Mouse (Mus musculus) retina, adult 2 months (tissue): ENCODE measurements at regions not wholly inside any gene's neighbourhood (a gene's known extent, or its start where the extent isn't known, plus 50 kb on each side); places are given as distances from the start of the nearest gene placed in this dataset.
"Not testable (repeated sequence)": the region's sequence is repeated elsewhere in the genome, so short reads cannot be mapped to it uniquely, and the experiment has no call there.

Source experiments
- DNase-seq: peaks from one replicate; pipeline ENCODE4 v3.0.0-alpha.2; 2012; ENCODE audit warnings: low read depth, low spot score

- not testable (repeated sequence) for DNase-seq
Observed at GRCm38 (mm10) chr4:81519151-81519550, 76.5 kb upstream of the Mpdz start.

- no peak for DNase-seq
Observed at GRCm38 (mm10) chr4:81514547-81514946, 71.9 kb upstream of the Mpdz start.

GRCm38 (mm10) chr4:81512396-81512795, 69.8 kb upstream of the Mpdz start:
- DNase-seq: no peak

- no peak for DNase-seq
Observed at GRCm38 (mm10) chr4:81508776-81509175, 66.2 kb upstream of the Mpdz start.

- no peak for DNase-seq
Observed at GRCm38 (mm10) chr4:81506841-81507240, 64.2 kb upstream of the Mpdz start.

- DNase-seq: no peak
Observed at GRCm38 (mm10) chr4:81506306-81506705, 63.7 kb upstream of the Mpdz start.

- no peak for DNase-seq
Observed at GRCm38 (mm10) chr4:81505096-81505495, 62.5 kb upstream of the Mpdz start.

GRCm38 (mm10) chr4:81503941-81504340, 61.3 kb upstream of the Mpdz start:
- no peak for DNase-seq

GRCm38 (mm10) chr4:81501802-81502201, 59.2 kb upstream of the Mpdz start:
- DNase-seq: no peak

- DNase-seq: no peak
Observed at GRCm38 (mm10) chr4:81498133-81498532, 55.5 kb upstream of the Mpdz start.

GRCm38 (mm10) chr4:81492811-81493210, 50.2 kb upstream of the Mpdz start:
- no peak for DNase-seq
